Mouse (Mus musculus) embryonic stem cell, embryonic (primary cell): Measurements from ENCODE around the gene Exosc6.

ENCODE experiments used
- CTCF ChIA-PET, 4 experiments: fragments of 300-600 bp in 2 of 4; fragments of 350-600 bp in 2 of 4; sonication (Branson Sonifier 250); formaldehyde crosslinking; loops; one replicate each; lab custom pipeline; 2022; ENCODE audit warnings: inconsistent platforms in 2 of 4; lab: Charles Lee
- POLR2A ChIA-PET, 4 experiments: fragments of 300-600 bp in 2 of 4; fragments of 350-600 bp in 2 of 4; sonication (Branson Sonifier 250); formaldehyde crosslinking; loops; one replicate each; lab custom pipeline; 2022; ENCODE audit warnings: antibody characterized with exemption in 4 of 4, inconsistent platforms in 1 of 4; lab: Charles Lee

The Exosc6 gene

DNA sequence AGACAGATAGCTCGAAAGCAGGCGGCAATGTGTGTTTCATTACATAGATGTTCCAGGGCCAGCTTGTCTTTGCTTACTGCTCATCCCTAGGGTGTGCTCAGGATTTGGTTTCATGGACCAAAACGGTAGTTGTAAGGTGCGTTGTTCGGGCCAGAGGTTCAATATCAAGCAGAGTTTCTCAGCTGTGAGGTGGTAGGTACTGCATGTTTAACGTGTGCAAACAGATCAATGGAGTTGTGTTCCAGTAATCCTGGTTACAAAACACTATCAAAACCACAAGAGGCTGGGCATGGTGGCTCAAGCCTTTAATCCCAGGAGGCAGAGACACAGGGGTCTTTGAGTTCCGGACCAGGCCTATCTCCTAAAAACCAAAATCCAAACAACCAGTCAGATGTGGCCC, 7.0 kb upstream of the Exosc6 start:
- CTCF ChIA-PET: interaction anchor here (0.7 to 1.3 kb wide), 8 partner anchors 14 to 884 kb away, joined by 3 to 7 read pairs (median 4); partner anchors contain the start of genes Ddx19b (in 1 of the 4) and Tmem231 (in 1 of the 4)
- POLR2A ChIA-PET: interaction anchor here (0.7 to 26.4 kb wide), 18 partner anchors 1 to 528 kb away, joined by 3 to 766 read pairs (median 4); partner anchors contain the start of genes Aars (in 2 of the 4), Ddx19b (in 2 of the 4), Cog4 (in 1 of the 4) and Exosc6 (in 1 of the 4)

- ChIA-PET POLR2A (interaction anchor here (0.9 to 26.4 kb wide), 18 partner anchors 8 to 245 kb away, joined by 3 to 766 read pairs (median 5); partner anchors contain the start of genes Aars (in 3 of the 4), Ddx19b (in 2 of the 4), Cog4 (in 1 of the 4) and Sf3b3 (in 1 of the 4)), CTCF (interaction anchor here in 1 of 4 experiments (1.0 kb wide), 1 partner anchor 27 kb away, joined by 3 read pairs; no protein-coding TSS in a partner anchor)
These were observed 2.2 kb upstream of the Exosc6 start for GRCm38 (mm10) chr8:111053827-111054518.

DNA sequence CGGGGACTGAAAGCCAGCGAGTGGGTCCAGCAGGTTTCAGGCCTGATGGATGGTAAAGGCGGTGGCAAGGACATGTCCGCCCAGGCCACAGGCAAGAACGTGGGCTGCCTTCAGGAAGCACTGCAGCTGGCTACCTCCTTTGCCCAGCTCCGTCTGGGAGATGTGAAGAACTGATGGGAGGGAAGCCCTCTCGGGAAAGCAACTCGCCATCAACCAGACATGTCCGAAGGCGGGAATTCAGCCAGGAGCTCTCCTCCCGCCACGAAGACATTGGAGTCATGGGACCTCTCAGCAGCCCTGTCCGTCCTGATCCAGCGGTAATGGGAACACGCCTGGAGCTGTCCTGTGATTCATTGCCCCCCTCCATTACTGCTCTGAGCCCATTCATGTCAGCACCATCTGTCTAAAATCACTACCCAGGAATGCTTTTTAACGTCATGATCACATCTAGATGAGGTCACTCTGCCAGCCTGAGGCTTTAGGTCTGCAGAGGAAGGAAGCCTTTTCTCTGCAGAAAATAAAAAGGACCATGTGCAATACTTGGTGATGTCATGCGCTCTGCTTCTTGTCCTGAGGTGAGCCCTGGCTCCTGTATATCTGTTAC, 1.0 kb upstream of the Exosc6 start:
- ChIA-PET CTCF (interaction anchor here in 1 of 4 experiments (1.0 to 1.8 kb wide), 2 partner anchors 10 to 22 kb away, joined by 3 to 13 read pairs; partner anchors contain the start of gene Aars), POLR2A (interaction anchor here (0.6 to 26.4 kb wide), 27 partner anchors 9 to 250 kb away, joined by 3 to 766 read pairs (median 11); partner anchors contain the start of genes Aars (in 3 of the 4), Ddx19a (in 2 of the 4), Ddx19b (in 2 of the 4) and Il34 (in 2 of the 4))

DNA sequence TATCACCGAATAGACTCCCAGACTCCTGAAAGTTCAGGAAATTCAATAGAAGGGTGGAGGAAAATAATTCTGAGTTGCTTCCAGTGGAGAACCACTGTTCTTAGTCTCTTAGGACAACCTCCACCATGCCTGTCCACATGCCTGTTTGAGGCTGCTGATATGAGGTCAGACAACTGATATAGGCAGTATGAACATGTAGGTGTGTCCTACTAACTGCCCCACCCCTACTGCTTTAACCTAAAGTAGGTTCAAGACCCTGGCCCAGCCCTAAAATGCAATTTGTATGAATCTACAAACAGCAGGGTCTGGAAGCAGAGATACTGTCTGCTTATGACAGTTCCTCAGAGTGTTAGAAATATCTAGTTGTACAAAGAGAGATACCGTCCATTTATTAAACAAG, 478 bp upstream of the Exosc6 start:
- POLR2A ChIA-PET: interaction anchor here (0.6 to 26.4 kb wide), 70 partner anchors 8 to 534 kb away, joined by 3 to 766 read pairs (median 5); partner anchors contain the start of genes Aars (in 4 of the 4), Ddx19b (in 3 of the 4), Sf3b3 (in 3 of the 4) and Clec18a (in 2 of the 4)
- CTCF ChIA-PET: interaction anchor here (0.6 to 1.8 kb wide), 17 partner anchors 9 to 426 kb away, joined by 3 to 13 read pairs (median 4); partner anchors contain the start of genes Aars (in 1 of the 4) and Il34 (in 1 of the 4)

DNA sequence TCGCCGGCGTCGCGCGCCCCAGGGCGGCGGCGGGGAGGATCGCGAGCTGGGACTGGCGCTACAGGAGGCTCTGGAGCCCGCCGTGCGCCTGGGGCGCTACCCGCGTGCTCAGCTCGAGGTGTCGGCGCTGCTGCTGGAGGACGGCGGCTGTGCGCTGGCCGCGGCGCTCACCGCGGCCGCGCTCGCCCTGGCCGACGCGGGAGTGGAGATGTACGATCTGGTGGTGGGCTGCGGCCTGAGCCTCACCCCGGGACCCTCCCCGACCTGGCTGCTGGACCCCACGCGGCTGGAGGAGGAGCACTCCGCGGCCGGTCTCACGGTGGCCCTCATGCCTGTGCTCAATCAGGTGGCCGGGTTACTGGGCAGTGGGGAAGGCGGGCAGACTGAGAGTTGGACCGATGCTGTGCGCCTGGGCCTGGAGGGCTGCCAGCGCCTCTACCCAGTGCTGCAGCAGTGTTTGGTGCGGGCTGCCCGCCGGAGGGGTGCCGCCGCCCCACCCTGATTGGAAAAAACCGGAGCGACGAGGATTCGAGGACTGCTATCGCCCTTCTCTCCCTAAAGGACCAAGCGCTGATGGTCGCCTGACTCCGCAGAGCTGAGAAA, 653 bp downstream of the Exosc6 start:
- POLR2A ChIA-PET: interaction anchor here (0.6 to 26.4 kb wide), 62 partner anchors 9 to 535 kb away, joined by 3 to 766 read pairs (median 6); partner anchors contain the start of genes Aars (in 4 of the 4), Ddx19b (in 3 of the 4), Sf3b3 (in 3 of the 4) and Clec18a (in 2 of the 4)
- CTCF ChIA-PET: interaction anchor here (0.6 to 1.8 kb wide), 25 partner anchors 10 to 427 kb away, joined by 3 to 13 read pairs (median 4); partner anchors contain the start of genes Aars (in 2 of the 4), Ddx19a (in 1 of the 4) and Il34 (in 1 of the 4)

DNA sequence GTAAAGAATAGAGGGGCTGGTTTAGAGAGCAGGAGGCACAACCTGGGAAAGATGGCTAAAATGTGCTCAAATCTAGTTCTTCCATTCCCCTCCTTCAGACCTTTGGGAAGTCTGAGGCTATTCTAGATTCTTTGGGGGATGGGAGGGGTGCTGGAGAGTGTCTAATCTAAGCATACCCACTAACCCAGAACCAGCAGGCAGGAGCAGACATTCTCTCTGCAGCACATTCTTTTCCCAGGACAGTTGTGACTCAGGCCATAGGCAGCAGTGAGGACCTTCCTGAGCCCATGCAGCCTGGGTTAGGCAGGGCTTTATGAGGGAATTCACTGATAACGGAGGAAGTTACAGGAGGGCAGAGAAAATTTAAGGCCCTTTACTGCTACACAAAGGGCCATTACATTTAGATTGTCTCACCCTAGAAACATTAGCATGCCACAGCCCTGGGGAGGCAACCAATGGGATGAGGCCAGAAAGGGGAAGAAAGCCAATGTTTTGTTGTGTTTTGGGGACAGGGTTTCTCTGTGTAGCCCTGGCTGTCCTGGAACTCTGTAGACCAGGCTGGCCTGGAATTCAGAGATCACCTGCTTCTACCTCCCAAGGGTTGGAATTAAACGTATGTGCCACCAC, 2.9 kb downstream of the Exosc6 start:
- CTCF ChIA-PET: no interaction called here
- POLR2A ChIA-PET: interaction anchor here (0.6 to 26.4 kb wide), 11 partner anchors 21 to 1323 kb away, joined by 3 to 766 read pairs (median 3); partner anchors contain the start of genes Aars (in 3 of the 4), Ddx19b (in 2 of the 4) and Ddx19a (in 1 of the 4)

- POLR2A ChIA-PET: interaction anchor here (0.6 to 26.4 kb wide), 10 partner anchors 9 to 306 kb away, joined by 3 to 766 read pairs (median 5); partner anchors contain the start of genes Aars (in 3 of the 4) and Ddx19b (in 2 of the 4)
- CTCF ChIA-PET: no interaction called here
These were observed 5.5 kb downstream of the Exosc6 start for GRCm38 (mm10) chr8:111061688-111062071.

GRCm38 (mm10) chr8:111062072-111062757, 6.1 kb downstream of the Exosc6 start:
- POLR2A ChIA-PET: interaction anchor here (0.6 to 26.4 kb wide), 17 partner anchors 8 to 306 kb away, joined by 3 to 766 read pairs (median 4); partner anchors contain the start of genes Aars (in 3 of the 4), Ddx19b (in 2 of the 4), Rfwd3 (in 1 of the 4) and Sf3b3 (in 1 of the 4)

DNA sequence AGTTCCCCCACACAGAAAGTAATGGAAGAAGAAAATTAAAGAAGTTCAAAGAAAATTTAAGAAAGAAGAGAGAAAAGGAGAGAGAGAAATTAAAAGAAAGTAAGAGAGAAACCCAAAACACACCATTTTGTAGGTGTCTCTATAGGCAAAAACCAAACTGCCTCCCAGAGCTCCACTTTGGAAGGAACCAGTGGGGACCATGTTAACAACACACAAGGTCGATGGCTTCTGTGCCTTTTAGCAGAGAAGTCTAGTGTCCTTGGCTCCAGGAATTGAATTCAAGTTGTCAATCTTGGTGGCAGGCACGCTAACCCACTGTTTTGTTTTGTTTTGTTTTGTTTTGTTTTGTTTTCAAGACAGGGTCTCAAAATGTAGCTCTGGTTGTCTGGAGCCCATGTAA, 6.8 kb downstream of the Exosc6 start:
- CTCF ChIA-PET: interaction anchor here in 3 of 4 experiments (0.6 to 0.7 kb wide), 3 partner anchors 31 to 1325 kb away, joined by 3 to 5 read pairs (median 4); no protein-coding TSS in a partner anchor
- POLR2A ChIA-PET: interaction anchor here (0.5 to 26.4 kb wide), 19 partner anchors 8 to 307 kb away, joined by 3 to 766 read pairs (median 4); partner anchors contain the start of genes Aars (in 3 of the 4), Ddx19b (in 2 of the 4), Rfwd3 (in 1 of the 4) and Sf3b3 (in 1 of the 4)

More at GRCm38 (mm10) chr8:111062072-111062757, 6.1 kb downstream of the Exosc6 start:
- CTCF ChIA-PET: interaction anchor here in 3 of 4 experiments (0.6 to 0.7 kb wide), 4 partner anchors 32 to 1324 kb away, joined by 3 to 5 read pairs (median 4); no protein-coding TSS in a partner anchor

GRCm38 (mm10) chr8:111066308-111066707, 10.2 kb downstream of the Exosc6 start:
- ChIA-PET CTCF (interaction anchor here in 1 of 4 experiments (2.4 kb wide), 1 partner anchor 10 kb away, joined by 6 read pairs; the partner anchor contains the start of gene Exosc6), POLR2A (interaction anchor here (0.7 to 3.3 kb wide), 11 partner anchors 10 to 96 kb away, joined by 3 to 24 read pairs (median 4); partner anchors contain the start of genes Exosc6 (in 3 of the 4) and Ddx19b (in 2 of the 4))

DNA sequence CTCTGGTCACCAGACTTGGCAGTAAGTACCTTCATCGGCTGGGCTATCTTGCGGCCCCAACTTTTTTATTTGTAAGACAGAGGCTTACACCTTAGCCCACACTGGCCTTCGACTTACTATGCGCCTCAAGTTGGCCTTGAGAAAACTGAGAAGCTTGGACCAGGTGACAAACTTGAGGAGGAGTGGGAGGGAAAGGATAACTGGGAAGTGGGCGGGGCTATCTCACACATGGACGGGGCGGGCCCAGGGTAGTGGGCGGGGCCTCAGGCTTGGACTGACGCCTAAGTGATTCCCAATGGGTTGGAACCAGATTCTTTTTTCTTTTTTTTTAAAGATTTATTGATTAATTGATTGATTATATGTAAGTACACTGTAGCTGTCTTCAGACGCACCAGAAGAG, 11.3 kb downstream of the Exosc6 start:
- ChIA-PET POLR2A (interaction anchor here (0.6 to 3.3 kb wide), 19 partner anchors 11 to 98 kb away, joined by 3 to 24 read pairs (median 4); partner anchors contain the start of genes Exosc6 (in 3 of the 4), Ddx19b (in 2 of the 4), Aars (in 1 of the 4) and Clec18a (in 1 of the 4)), CTCF (interaction anchor here in 3 of 4 experiments (0.6 to 2.4 kb wide), 4 partner anchors 11 to 18 kb away, joined by 3 to 8 read pairs (median 4); partner anchors contain the start of gene Exosc6 (in 2 of the 3))

- ChIA-PET POLR2A (interaction anchor here in 1 of 4 experiments (1.2 to 3.3 kb wide), 3 partner anchors 11 to 13 kb away, joined by 3 to 24 read pairs (median 7); partner anchors contain the start of gene Exosc6), CTCF (interaction anchor here in 1 of 4 experiments (2.4 kb wide), 1 partner anchor 12 kb away, joined by 6 read pairs; the partner anchor contains the start of gene Exosc6)
These were observed 12.5 kb downstream of the Exosc6 start for GRCm38 (mm10) chr8:111068660-111069059.

DNA sequence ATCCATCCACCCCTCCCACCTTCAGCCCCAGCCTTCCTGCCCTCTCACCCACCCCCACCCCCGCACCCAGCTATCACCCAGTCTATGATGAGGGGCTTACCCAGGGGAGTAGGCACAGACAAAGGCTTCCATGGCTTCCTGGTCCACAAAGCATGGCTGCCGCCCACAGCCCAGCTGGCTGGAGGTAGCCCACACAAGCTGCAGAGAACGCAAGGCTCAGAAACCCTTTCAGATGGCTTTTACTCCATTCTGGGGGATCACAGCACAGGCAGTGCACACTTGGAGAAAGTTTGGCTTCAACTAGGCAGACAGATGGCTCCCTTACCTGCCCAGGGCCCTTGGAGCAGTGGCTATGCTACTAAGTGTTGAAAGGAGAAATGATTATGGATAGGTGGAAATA, 19.8 kb downstream of the Exosc6 start:
- POLR2A ChIA-PET: interaction anchor here in 2 of 4 experiments (0.9 to 6.0 kb wide), 5 partner anchors 12 to 164 kb away, joined by 3 to 27 read pairs (median 9); partner anchors contain the start of genes Aars (in 1 of the 2), Exosc6 (in 1 of the 2) and Pdpr (in 1 of the 2)
- CTCF ChIA-PET: interaction anchor here in 1 of 4 experiments (0.6 kb wide), 1 partner anchor 80 kb away, joined by 4 read pairs; no protein-coding TSS in a partner anchor

- ChIA-PET POLR2A (interaction anchor here in 3 of 4 experiments (0.7 to 1.6 kb wide), 8 partner anchors 9 to 46 kb away, joined by 3 to 7 read pairs (median 4); partner anchors contain the start of gene Exosc6 (in 1 of the 3)), CTCF (interaction anchor here in 1 of 4 experiments (0.5 to 1.6 kb wide), 7 partner anchors 11 to 361 kb away, joined by 3 to 5 read pairs (median 4); partner anchors contain the start of gene Exosc6)
These were observed 23.3 kb downstream of the Exosc6 start for GRCm38 (mm10) chr8:111079461-111079860.

DNA sequence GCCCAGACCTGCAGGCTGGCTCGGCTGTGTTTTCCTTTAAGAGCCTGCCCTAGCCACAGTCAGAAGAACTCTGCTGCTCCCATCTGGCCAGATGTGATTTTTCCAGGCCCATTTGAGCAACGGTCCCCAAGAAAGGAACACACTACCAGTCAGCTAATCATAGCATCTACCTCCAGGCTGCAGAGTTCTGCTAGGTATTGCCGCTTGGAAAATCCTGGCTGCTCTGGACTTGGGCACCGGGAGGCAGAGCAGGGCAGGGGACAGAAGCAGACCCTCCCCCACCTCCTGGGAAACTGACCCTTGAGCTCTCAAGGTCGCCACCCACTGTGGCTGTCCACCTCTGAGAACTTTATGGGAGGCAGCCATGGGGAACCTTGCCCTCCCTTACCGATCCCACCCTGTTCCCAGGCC, 23.7 kb downstream of the Exosc6 start:
- ChIA-PET CTCF (interaction anchor here (0.5 to 1.6 kb wide), 11 partner anchors 8 to 330 kb away, joined by 3 to 5 read pairs (median 4); partner anchors contain the start of genes Exosc6 (in 1 of the 4) and Il34 (in 1 of the 4)), POLR2A (interaction anchor here (0.7 to 1.6 kb wide), 11 partner anchors 8 to 52 kb away, joined by 3 to 7 read pairs (median 4); partner anchors contain the start of gene Exosc6 (in 1 of the 4))
